In the genomic region with DNA sequence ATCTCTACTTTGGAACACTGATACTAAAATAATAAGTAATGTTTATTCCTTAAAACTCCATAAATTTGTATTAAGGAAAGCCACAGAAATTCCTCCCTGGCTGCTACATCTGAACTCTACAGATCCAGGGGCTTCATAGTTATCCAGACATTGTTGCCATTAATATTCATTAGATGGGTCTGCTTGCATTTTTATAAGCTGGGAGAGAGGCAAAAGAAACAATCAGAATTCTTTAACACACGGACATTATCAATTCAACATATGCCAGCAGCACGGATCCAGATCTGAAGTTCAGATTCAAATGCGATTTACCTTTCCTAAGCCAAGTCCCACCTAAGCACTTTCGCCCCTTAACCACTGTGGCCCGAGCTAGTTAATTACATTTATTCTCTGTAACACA, we compare ENCODE assay signal across 19 mouse cellular contexts.
DNase-seq lines count a peak whose midpoint lies in the region; ATAC-seq and TF ChIP-seq lines count a peak whose summit lies in the region.
"Had no signal": no experiment of that assay in that cellular context is flagged by ENCODE, and none has a peak within 500 bp of the region (broad histone marks: within the 10 kb centered on the region; RNA-seq: fewer than 3 reads in every experiment).

No protein-coding gene starts in this region.

- no peak for DNase-seq in forebrain, postnatal 0 days
- no peak for DNase-seq in midbrain, embryonic 10.5 days (ENCODE audit: low spot score)
- DNase-seq in midbrain, postnatal 0 days (ENCODE audit: low spot score), result no peak
- DNase-seq in brain, embryonic 14.5 days (ENCODE audit: low read depth), result peak; percentile 67
- no peak for DNase-seq in left cerebral cortex, adult 8-10 months (ENCODE audit: low spot score in 2 of 2)
- DNase-seq: adrenal gland, adult 2 months; adrenal gland, postnatal 25 days; cerebellum, adult 8-10 months; cerebellum, postnatal 14 days; embryo, embryonic 11 days; gastrocnemius, adult 2 months; gastrocnemius, postnatal 25 days; kidney, adult 18-20 months had no signal

- no peak for TF ChIP-seq CTCF in forebrain, postnatal 0 days (IDR thresholded peaks at IDR 0.05; ENCODE audit: low read depth)
- no peak for TF ChIP-seq CTCF in midbrain, postnatal 0 days (IDR thresholded peaks at IDR 0.05)
- no peak for TF ChIP-seq CTCF in brain, embryonic 14.5 days (IDR thresholded peaks at IDR 0.05; ENCODE audit: borderline replicate concordance, extremely low read depth, insufficient read depth, insufficient read length)

- 0 out of 2 replicates have a peak, but pooled peaks cover 3% of the 10 kb centered on the region for H3K27me3 ChIP-seq in forebrain, embryonic 16.5 days (replicated peaks; ENCODE audit: control insufficient read depth, insufficient read depth, low read length)
- H3K27me3 ChIP-seq in forebrain, postnatal 0 days (ENCODE audit: insufficient read depth, low read length), result no peaks in the 10 kb centered on the region
- H3K27me3 ChIP-seq in midbrain, embryonic 10.5 days (ENCODE audit: low read depth, poor library complexity, severe bottlenecking), result no peaks in the 10 kb centered on the region
- no peaks in the 10 kb centered on the region for H3K27me3 ChIP-seq in midbrain, postnatal 0 days (ENCODE audit: insufficient read depth, low read length)
- no peaks in the 10 kb centered on the region for H3K27me3 ChIP-seq in hindbrain, embryonic 15.5 days
- H3K27me3 ChIP-seq: embryonic facial prominence, embryonic 15.5 days; heart, embryonic 12.5 days; intestine, embryonic 15.5 days had no signal

- no peaks in the 10 kb centered on the region for H3K36me3 ChIP-seq in forebrain, embryonic 16.5 days (ENCODE audit: control insufficient read depth, insufficient read depth)
- no peaks in the 10 kb centered on the region for H3K36me3 ChIP-seq in forebrain, postnatal 0 days (ENCODE audit: insufficient read depth)
- peaks cover 11% of the 10 kb centered on the region; the same call in 1 of the 2 replicates for H3K36me3 ChIP-seq in midbrain, embryonic 10.5 days
- H3K36me3 ChIP-seq in midbrain, postnatal 0 days (ENCODE audit: insufficient read depth, low read length), result no peaks in the 10 kb centered on the region
- H3K36me3 ChIP-seq in hindbrain, embryonic 15.5 days, result no peaks in the 10 kb centered on the region
- H3K36me3 ChIP-seq: embryonic facial prominence, embryonic 15.5 days had no signal

- peak overlapping the region; percentile 14; the same call in 1 of the 2 replicates for H3K4me2 ChIP-seq in forebrain, embryonic 16.5 days (ENCODE audit: low read length)
- no peak overlapping the region for H3K4me2 ChIP-seq in forebrain, postnatal 0 days (ENCODE audit: low read depth)
- no peak overlapping the region for H3K4me2 ChIP-seq in midbrain, postnatal 0 days (ENCODE audit: low read depth, low read length, poor library complexity, severe bottlenecking)
- H3K4me2 ChIP-seq in hindbrain, embryonic 15.5 days, result no peak overlapping the region
- H3K4me2 ChIP-seq: embryonic facial prominence, embryonic 15.5 days; heart, embryonic 12.5 days; intestine, embryonic 15.5 days had no signal

- H3K4me3 ChIP-seq in forebrain, embryonic 16.5 days (replicated peaks; ENCODE audit: low read length), result no peak overlapping the region
- H3K4me3 ChIP-seq in forebrain, postnatal 0 days (ENCODE audit: low read depth, low read length), result no peak overlapping the region
- no peak overlapping the region for H3K4me3 ChIP-seq in midbrain, embryonic 10.5 days
- H3K4me3 ChIP-seq in midbrain, postnatal 0 days (ENCODE audit: low read depth, low read length), result no peak overlapping the region
- H3K4me3 ChIP-seq in hindbrain, embryonic 15.5 days, result no peak overlapping the region
- H3K4me3 ChIP-seq: embryonic facial prominence, embryonic 15.5 days; erythroblast, embryonic 14.5 days; gastrocnemius, adult 2 months; heart, embryonic 12.5 days; intestine, embryonic 15.5 days had no signal

- no peak for ATAC-seq in forebrain, embryonic 16.5 days
- ATAC-seq in forebrain, postnatal 0 days, result no peak
- ATAC-seq in midbrain, postnatal 0 days (ENCODE audit: low FRiP score), result no peak
- no peak for ATAC-seq in hindbrain, embryonic 15.5 days (ENCODE audit: low FRiP score, low read depth)
- ATAC-seq: intestine, embryonic 15.5 days had no signal

- H3K9ac ChIP-seq in forebrain, embryonic 16.5 days (replicated peaks; ENCODE audit: low read depth, low read length), result no peak overlapping the region
- H3K9ac ChIP-seq in forebrain, postnatal 0 days, result no peak overlapping the region
- H3K9ac ChIP-seq in midbrain, postnatal 0 days (replicated peaks; ENCODE audit: low read length, poor library complexity, severe bottlenecking), result no peak overlapping the region
- no peak overlapping the region for H3K9ac ChIP-seq in hindbrain, embryonic 15.5 days
- H3K9ac ChIP-seq: embryonic facial prominence, embryonic 15.5 days; heart, embryonic 12.5 days; intestine, embryonic 15.5 days had no signal

- no peak for TF ChIP-seq POLR2A in brain, embryonic 14.5 days (IDR thresholded peaks at IDR 0.05; ENCODE audit: borderline replicate concordance, extremely low read depth, insufficient read depth, insufficient read length, poor library complexity, severe bottlenecking)

- no peaks in the 10 kb centered on the region for H3K9me3 ChIP-seq in forebrain, embryonic 16.5 days (ENCODE audit: control insufficient read depth, low read length)
- no peaks in the 10 kb centered on the region for H3K9me3 ChIP-seq in forebrain, postnatal 0 days (ENCODE audit: low read length)
- H3K9me3 ChIP-seq in midbrain, embryonic 10.5 days (replicated peaks), result no peaks in the 10 kb centered on the region
- H3K9me3 ChIP-seq in midbrain, postnatal 0 days (ENCODE audit: low read length), result no peaks in the 10 kb centered on the region
- H3K9me3 ChIP-seq in hindbrain, embryonic 15.5 days, result no peaks in the 10 kb centered on the region
- H3K9me3 ChIP-seq: embryonic facial prominence, embryonic 15.5 days; intestine, embryonic 15.5 days had no signal

- H3K27ac ChIP-seq in forebrain, embryonic 16.5 days (ENCODE audit: low read length), result no peak overlapping the region
- H3K27ac ChIP-seq in forebrain, postnatal 0 days (ENCODE audit: low read depth, low read length), result no peak overlapping the region
- 0 out of 2 replicates have a peak overlapping the region, but pooled peaks have one; percentile 28 for H3K27ac ChIP-seq in midbrain, embryonic 10.5 days (replicated peaks)
- H3K27ac ChIP-seq in midbrain, postnatal 0 days (ENCODE audit: low read depth, low read length), result no peak overlapping the region
- peak overlapping the region; percentile 49; the same call in 1 of the 2 replicates for H3K27ac ChIP-seq in hindbrain, embryonic 15.5 days (replicated peaks)
- H3K27ac ChIP-seq: embryonic facial prominence, embryonic 15.5 days; gastrocnemius, adult 2 months; intestine, embryonic 15.5 days had no signal

- 14% methylated on average over 5 of the region's 5 CpGs for WGBS in forebrain, embryonic 16.5 days
- WGBS in forebrain, postnatal 0 days, result 17% methylated on average over 5 of the region's 5 CpGs
- WGBS in midbrain, embryonic 10.5 days, result 56% methylated on average over 5 of the region's 5 CpGs
- WGBS in midbrain, postnatal 0 days, result 26% methylated on average over 5 of the region's 5 CpGs
- WGBS in hindbrain, embryonic 15.5 days, result 23% methylated on average over 5 of the region's 5 CpGs

- peaks cover 33% of the 10 kb centered on the region for H3K4me1 ChIP-seq in forebrain, embryonic 16.5 days (replicated peaks; ENCODE audit: control insufficient read depth, insufficient read depth, low read length)
- no peaks in the 10 kb centered on the region for H3K4me1 ChIP-seq in forebrain, postnatal 0 days (ENCODE audit: insufficient read depth)
- peaks cover 54% of the 10 kb centered on the region for H3K4me1 ChIP-seq in midbrain, embryonic 10.5 days
- H3K4me1 ChIP-seq in midbrain, postnatal 0 days (ENCODE audit: insufficient read depth, low read length), result 0 out of 2 replicates have a peak, but pooled peaks cover 3% of the 10 kb centered on the region
- H3K4me1 ChIP-seq in hindbrain, embryonic 15.5 days (replicated peaks), result peaks cover 51% of the 10 kb centered on the region
- H3K4me1 ChIP-seq: embryonic facial prominence, embryonic 15.5 days had no signal

Comparison
In these comparisons a context has a peak if more than half of its experiments do, and no peak if none do; other contexts are left out.
1. H3K27ac ChIP-seq: peak in midbrain, embryonic 10.5 days (single experiment) and hindbrain, embryonic 15.5 days (single experiment); none in forebrain, embryonic 16.5 days (single experiment), forebrain, postnatal 0 days (single experiment) and midbrain, postnatal 0 days (single experiment).